Mouse (Mus musculus): Measurements from ENCODE around the gene H2-DMb1. TPM values are rescaled to one million over a fixed set of nuclear protein-coding genes. Genes with fewer than 3 reads are reported as not detected.
A peak's percentile ranks its signal among the peaks of the same experiment; 100 is the strongest.

Gene H2-DMb1
- polyA plus RNA-seq, 1 experiment from 2014 or later: 0.33 TPM

- Histone ChIP-seq H3K36me3 (no peaks in the 10 kb centered on the region), H3K27ac (ENCODE audit: poor library complexity, severe bottlenecking) (no peak overlapping the region), H3K9me3 (replicated peaks) (peaks cover 12% of the 10 kb centered on the region), H3K9ac (no peak overlapping the region), H3K4me2 (no peak overlapping the region), H3K27me3 (replicated peaks) (peaks cover 29% of the 10 kb centered on the region), H3K4me3 (no peak overlapping the region), H3K4me1 (replicated peaks) (no peaks in the 10 kb centered on the region)
- WGBS: 69% methylated on average over 13 of the region's 13 CpGs
- ATAC-seq (ENCODE audit: insufficient number of reproducible peaks, low FRiP score): no peak
Observed at GRCm38 (mm10) chr17:34179913-34180859, 27.3 kb downstream of the H2-DMb1 start.

- Histone ChIP-seq H3K27me3 (replicated peaks) (peaks cover 57% of the 10 kb centered on the region), H3K36me3 (no peaks in the 10 kb centered on the region), H3K9ac (no peak overlapping the region), H3K4me3 (no peak overlapping the region), H3K4me1 (replicated peaks) (peaks cover 14% of the 10 kb centered on the region), H3K27ac (ENCODE audit: poor library complexity, severe bottlenecking) (no peak overlapping the region), H3K4me2 (no peak overlapping the region), H3K9me3 (replicated peaks) (peaks cover 2% of the 10 kb centered on the region; the same call in 1 of the 2 replicates)
- 61% methylated on average over 15 of the region's 15 CpGs for WGBS
- no peak for ATAC-seq (ENCODE audit: insufficient number of reproducible peaks, low FRiP score)
Observed at GRCm38 (mm10) chr17:34183564-34184219, 30.8 kb downstream of the H2-DMb1 start.

GRCm38 (mm10) chr17:34185526-34185925, 32.7 kb downstream of the H2-DMb1 start:
- H3K9me3 ChIP-seq (replicated peaks): peaks cover 2% of the 10 kb centered on the region; the same call in 1 of the 2 replicates
- no peak overlapping the region for H3K9ac ChIP-seq
- H3K4me2 ChIP-seq: no peak overlapping the region
- no peaks in the 10 kb centered on the region for H3K36me3 ChIP-seq
- ATAC-seq (ENCODE audit: insufficient number of reproducible peaks, low FRiP score): no peak
- no peak overlapping the region for H3K27ac ChIP-seq (ENCODE audit: poor library complexity, severe bottlenecking)
- H3K27me3 ChIP-seq (replicated peaks): peaks cover 75% of the 10 kb centered on the region
- H3K4me1 ChIP-seq (replicated peaks): peaks cover 14% of the 10 kb centered on the region
- 78% methylated on average over 9 of the region's 9 CpGs for WGBS
- H3K4me3 ChIP-seq: no peak overlapping the region

GRCm38 (mm10) chr17:34186885-34187260, 34.0 kb downstream of the H2-DMb1 start:
- WGBS: 4% methylated on average over 14 of the region's 14 CpGs
- H3K4me3 ChIP-seq: peak overlapping the region; percentile 55
- no peaks in the 10 kb centered on the region for H3K36me3 ChIP-seq
- ATAC-seq (ENCODE audit: insufficient number of reproducible peaks, low FRiP score): no peak
- peak overlapping the region; percentile 58 for H3K9ac ChIP-seq
- H3K4me2 ChIP-seq: peak overlapping the region; percentile 86
- H3K27ac ChIP-seq (ENCODE audit: poor library complexity, severe bottlenecking): no peak overlapping the region
- peaks cover 14% of the 10 kb centered on the region for H3K4me1 ChIP-seq (replicated peaks)
- H3K9me3 ChIP-seq (replicated peaks): no peaks in the 10 kb centered on the region
- H3K27me3 ChIP-seq (replicated peaks): peaks cover 89% of the 10 kb centered on the region

- H3K36me3 ChIP-seq: no peaks in the 10 kb centered on the region
- H3K4me1 ChIP-seq (replicated peaks): peaks cover 14% of the 10 kb centered on the region
- under 1% methylated on average over 46 of the region's 46 CpGs for whole genome bisulfite sequencing
- no peak within 1 kb of the TSS for H3K27ac ChIP-seq (ENCODE audit: poor library complexity, severe bottlenecking)
- ATAC-seq (ENCODE audit: insufficient number of reproducible peaks, low FRiP score): peak; percentile 92
- H3K4me3 ChIP-seq: peak within 1 kb of the TSS; percentile 55
- peaks cover 92% of the 10 kb centered on the region for H3K27me3 ChIP-seq (replicated peaks)
- peak within 1 kb of the TSS; percentile 58 for H3K9ac ChIP-seq
- H3K4me2 ChIP-seq: peak within 1 kb of the TSS; percentile 86
- no peaks in the 10 kb centered on the region for H3K9me3 ChIP-seq (replicated peaks)
Observed at GRCm38 (mm10) chr17:34187261-34187916, 34.5 kb downstream of the H2-DMb1 start, which contains the start of the genes Tap1 and Psmb9. Gene Tap1, plus strand, starts transcription at chr17:34187553. Gene Psmb9, minus strand, starts transcription at chr17:34187764.

- peak overlapping the region; percentile 58 for H3K9ac ChIP-seq
- H3K36me3 ChIP-seq: no peaks in the 10 kb centered on the region
- peaks cover 14% of the 10 kb centered on the region for H3K4me1 ChIP-seq (replicated peaks)
- peak overlapping the region; percentile 86 for H3K4me2 ChIP-seq
- WGBS: 5% methylated on average over 20 of the region's 20 CpGs
- no peak overlapping the region for H3K27ac ChIP-seq (ENCODE audit: poor library complexity, severe bottlenecking)
- H3K4me3 ChIP-seq: peak overlapping the region; percentile 55
- peaks cover 92% of the 10 kb centered on the region for H3K27me3 ChIP-seq (replicated peaks)
- H3K9me3 ChIP-seq (replicated peaks): no peaks in the 10 kb centered on the region
- no peak for ATAC-seq (ENCODE audit: insufficient number of reproducible peaks, low FRiP score)
Observed at GRCm38 (mm10) chr17:34188010-34188409, 35.1 kb downstream of the H2-DMb1 start.

- no peak overlapping the region for H3K27ac ChIP-seq (ENCODE audit: poor library complexity, severe bottlenecking)
- peaks cover 14% of the 10 kb centered on the region for H3K4me1 ChIP-seq (replicated peaks)
- no peak overlapping the region for H3K4me2 ChIP-seq
- H3K9me3 ChIP-seq (replicated peaks): no peaks in the 10 kb centered on the region
- WGBS: 63% methylated on average over 6 of the region's 6 CpGs
- H3K4me3 ChIP-seq: no peak overlapping the region
- H3K27me3 ChIP-seq (replicated peaks): peaks cover 91% of the 10 kb centered on the region
- ATAC-seq (ENCODE audit: insufficient number of reproducible peaks, low FRiP score): no peak
- no peak overlapping the region for H3K9ac ChIP-seq
- H3K36me3 ChIP-seq: no peaks in the 10 kb centered on the region
Observed at GRCm38 (mm10) chr17:34188986-34189385, 36.1 kb downstream of the H2-DMb1 start.

- 21% methylated on average over 16 of the region's 16 CpGs for WGBS
- H3K27ac ChIP-seq (ENCODE audit: poor library complexity, severe bottlenecking): no peak overlapping the region
- H3K4me3 ChIP-seq: no peak overlapping the region
- no peak for ATAC-seq (ENCODE audit: insufficient number of reproducible peaks, low FRiP score)
- no peaks in the 10 kb centered on the region for H3K36me3 ChIP-seq
- H3K27me3 ChIP-seq (replicated peaks): peaks cover 96% of the 10 kb centered on the region
- no peak overlapping the region for H3K9ac ChIP-seq
- peaks cover 8% of the 10 kb centered on the region for H3K4me1 ChIP-seq (replicated peaks)
- H3K4me2 ChIP-seq: no peak overlapping the region
- no peaks in the 10 kb centered on the region for H3K9me3 ChIP-seq (replicated peaks)
Observed at GRCm38 (mm10) chr17:34192852-34193251, 40.0 kb downstream of the H2-DMb1 start.

- Histone ChIP-seq H3K4me1 (replicated peaks) (peaks cover 9% of the 10 kb centered on the region), H3K27me3 (replicated peaks) (peaks cover 97% of the 10 kb centered on the region), H3K36me3 (no peaks in the 10 kb centered on the region), H3K9ac (no peak overlapping the region), H3K27ac (ENCODE audit: poor library complexity, severe bottlenecking) (no peak overlapping the region), H3K4me2 (no peak overlapping the region), H3K4me3 (no peak overlapping the region), H3K9me3 (replicated peaks) (no peaks in the 10 kb centered on the region)
- WGBS: 50% methylated on average over 8 of the region's 8 CpGs
- ATAC-seq (ENCODE audit: insufficient number of reproducible peaks, low FRiP score): no peak
Observed at GRCm38 (mm10) chr17:34193468-34193867, 40.6 kb downstream of the H2-DMb1 start.

- WGBS: 61% methylated on average over 4 of the region's 4 CpGs
- Histone ChIP-seq H3K9ac (no peak overlapping the region), H3K4me1 (replicated peaks) (peaks cover 11% of the 10 kb centered on the region), H3K4me3 (no peak overlapping the region), H3K27me3 (replicated peaks) (peaks cover 98% of the 10 kb centered on the region), H3K27ac (ENCODE audit: poor library complexity, severe bottlenecking) (no peak overlapping the region), H3K9me3 (replicated peaks) (no peaks in the 10 kb centered on the region), H3K4me2 (no peak overlapping the region), H3K36me3 (no peaks in the 10 kb centered on the region)
- ATAC-seq (ENCODE audit: insufficient number of reproducible peaks, low FRiP score): no peak
Observed at GRCm38 (mm10) chr17:34194723-34195122, 41.9 kb downstream of the H2-DMb1 start.

GRCm38 (mm10) chr17:34196491-34196890, 43.6 kb downstream of the H2-DMb1 start:
- Histone ChIP-seq H3K36me3 (no peaks in the 10 kb centered on the region), H3K4me1 (replicated peaks) (peaks cover 11% of the 10 kb centered on the region), H3K9ac (no peak overlapping the region), H3K4me3 (no peak overlapping the region), H3K9me3 (replicated peaks) (no peaks in the 10 kb centered on the region), H3K27ac (ENCODE audit: poor library complexity, severe bottlenecking) (no peak overlapping the region), H3K4me2 (no peak overlapping the region), H3K27me3 (replicated peaks) (peaks cover 95% of the 10 kb centered on the region)
- 28% methylated on average over 12 of the region's 12 CpGs for WGBS
- no peak for ATAC-seq (ENCODE audit: insufficient number of reproducible peaks, low FRiP score)

Measured in heart, embryonic 12.5 days (tissue).